Mouse (Mus musculus) naive thymus-derived CD4-positive, alpha-beta T cell, adult 2 months (primary cell): ENCODE data around the gene Csdc2.

Source experiments
- DNase-seq: peaks from one replicate; pipeline ENCODE4 v3.0.0-alpha.2; 2011; ENCODE audit warnings: low read depth

Gene Csdc2

GRCm38 (mm10) chr15:81925760-81926445 is 10.7 kb upstream of the Csdc2 start, which contains the start of gene Polr3h:
TSS of gene Polr3h (minus strand) at chr15:81926240.
- peak; percentile 97 for DNase-seq

GRCm38 (mm10) chr15:81926446-81926822 is 10.1 kb upstream of the Csdc2 start:
- DNase-seq, result no peak

DNA sequence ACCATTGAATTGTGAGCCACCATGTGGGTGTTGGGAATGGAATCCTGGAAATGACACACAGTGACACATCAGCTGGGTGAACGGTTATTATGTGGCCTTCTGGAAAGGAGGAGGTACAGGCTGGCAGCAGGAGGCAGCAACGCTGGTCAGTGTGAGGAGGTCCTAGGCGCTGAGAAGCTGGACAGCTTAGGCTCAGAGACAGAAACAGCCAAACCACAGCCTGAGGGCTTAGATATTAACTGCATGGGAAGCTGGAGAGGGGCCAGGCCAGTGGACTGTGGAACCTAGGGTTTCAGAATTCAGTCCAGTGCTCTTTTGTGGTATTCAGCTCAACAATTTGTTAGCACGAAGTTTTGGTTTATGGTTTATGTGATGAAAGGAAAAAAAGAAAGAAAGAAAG is 8.8 kb upstream of the Csdc2 start:
- DNase-seq, result no peak

DNA sequence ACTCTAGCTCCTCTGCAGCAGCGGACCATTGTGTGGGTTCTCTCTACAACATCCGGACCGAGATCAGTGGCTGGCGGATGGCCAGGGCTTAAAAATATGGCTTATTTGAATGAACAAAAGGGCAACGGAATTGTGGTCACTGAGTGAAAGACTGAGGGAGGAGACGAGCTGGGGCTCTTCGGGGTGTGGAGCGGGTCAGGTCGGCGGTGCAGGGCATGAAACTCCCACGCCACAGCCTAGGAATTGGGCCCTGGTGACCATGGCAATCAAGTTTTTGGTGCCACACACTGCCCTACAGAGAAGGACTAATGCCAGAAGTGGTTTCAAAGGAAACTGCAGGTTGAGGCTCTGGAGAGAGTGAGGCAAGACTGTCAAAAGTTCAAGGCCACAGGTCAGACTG is 8.3 kb upstream of the Csdc2 start:
- no peak for DNase-seq

DNA sequence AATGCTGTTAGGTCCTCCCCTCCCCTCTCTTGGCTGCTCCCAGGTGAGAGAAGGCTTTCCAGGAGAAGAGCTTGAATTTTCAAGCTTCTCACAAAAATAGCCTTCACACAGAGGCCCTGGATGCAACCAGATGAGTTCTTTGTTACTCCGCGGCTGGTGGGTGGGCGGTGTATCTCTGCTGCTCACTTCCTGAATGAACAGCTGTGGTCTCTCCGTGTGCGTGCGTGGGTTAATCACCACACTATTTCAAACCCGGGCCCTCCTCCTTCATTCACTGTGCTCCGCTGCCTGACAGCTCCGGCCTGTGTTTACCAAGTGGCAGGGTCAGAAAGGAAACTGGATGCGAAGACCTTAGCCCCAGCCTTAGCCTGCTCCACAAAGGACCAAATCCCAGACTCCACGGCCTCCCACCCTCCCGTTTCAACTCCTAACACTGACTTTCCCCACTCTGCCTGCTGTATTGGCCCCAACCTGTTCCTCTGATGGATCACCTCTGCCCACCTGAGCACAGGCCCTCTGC is 3.5 kb upstream of the Csdc2 start:
- no peak for DNase-seq

GRCm38 (mm10) chr15:81933986-81934385 is 2.6 kb upstream of the Csdc2 start:
- no peak for DNase-seq

GRCm38 (mm10) chr15:81935869-81936637 is 506 bp upstream of the Csdc2 start:
- DNase-seq, result no peak

GRCm38 (mm10) chr15:81937098-81937972 is 776 bp downstream of the Csdc2 start:
- DNase-seq, result no peak

DNA sequence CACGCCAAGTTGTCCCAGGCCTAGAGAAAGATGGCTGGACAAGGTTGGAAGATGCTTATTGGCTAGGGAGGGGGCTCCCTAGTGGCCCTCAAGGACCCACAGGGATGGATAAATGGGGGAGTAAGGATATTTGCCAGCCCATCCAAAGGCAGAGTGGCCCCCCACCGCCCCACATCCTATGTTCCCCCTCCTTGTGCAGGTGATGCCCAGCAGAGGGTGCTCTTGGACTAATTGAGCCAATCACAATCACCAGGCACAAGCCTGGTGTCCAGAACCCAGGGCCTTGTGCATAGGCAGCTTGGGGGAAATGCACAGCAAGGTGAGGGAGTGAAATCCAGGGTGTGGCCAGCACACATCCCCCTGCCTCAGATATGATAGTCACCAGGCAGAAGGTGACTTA is 1.7 kb downstream of the Csdc2 start:
- no peak for DNase-seq

DNA sequence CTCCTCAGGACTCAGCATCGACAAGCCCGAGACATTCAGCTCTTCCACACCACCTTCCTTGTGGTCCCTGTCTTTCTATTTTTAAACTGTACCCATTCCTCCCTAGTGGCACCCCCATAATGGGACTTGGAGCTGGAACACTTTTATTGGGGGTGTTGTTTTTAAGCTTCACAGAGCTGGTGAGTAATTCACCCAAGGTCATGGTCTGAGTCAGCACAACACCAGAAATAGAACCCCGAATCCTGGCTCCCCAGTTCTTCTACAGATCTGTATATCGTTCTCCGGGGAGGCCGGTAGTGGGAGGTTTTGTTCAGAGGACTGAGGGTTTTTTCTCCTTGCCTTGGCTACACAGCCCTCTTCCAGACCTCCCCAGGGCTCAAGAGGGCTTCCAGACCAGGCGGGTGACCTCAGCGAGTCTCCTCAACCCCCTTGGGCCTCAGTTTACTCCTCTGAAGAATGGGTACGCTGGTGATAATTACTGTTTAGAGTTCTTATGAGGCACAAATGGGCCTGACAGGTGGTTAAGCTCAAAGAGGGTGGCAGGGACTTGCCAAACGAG is 2.7 kb downstream of the Csdc2 start:
- DNase-seq, result no peak

DNA sequence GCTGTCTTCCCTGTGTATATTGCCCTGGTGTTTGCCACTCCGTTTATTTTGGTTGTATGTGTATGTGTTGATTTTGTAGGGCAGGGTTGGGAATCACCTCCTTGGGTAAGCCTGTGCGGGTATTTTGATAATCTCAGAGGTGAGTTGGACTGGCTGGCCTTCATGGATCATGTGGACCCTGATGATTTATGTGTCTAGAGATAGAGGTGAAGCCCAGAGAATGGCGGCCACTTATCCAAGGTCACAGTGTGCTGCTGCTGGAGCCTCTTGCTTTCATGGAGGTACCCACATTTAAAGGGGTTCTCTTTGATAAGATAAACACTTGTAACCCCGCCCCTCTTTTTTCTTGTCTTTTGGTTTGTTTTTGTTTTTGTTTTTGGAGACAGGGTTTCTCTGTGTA is 3.2 kb downstream of the Csdc2 start:
- DNase-seq, result no peak

DNA sequence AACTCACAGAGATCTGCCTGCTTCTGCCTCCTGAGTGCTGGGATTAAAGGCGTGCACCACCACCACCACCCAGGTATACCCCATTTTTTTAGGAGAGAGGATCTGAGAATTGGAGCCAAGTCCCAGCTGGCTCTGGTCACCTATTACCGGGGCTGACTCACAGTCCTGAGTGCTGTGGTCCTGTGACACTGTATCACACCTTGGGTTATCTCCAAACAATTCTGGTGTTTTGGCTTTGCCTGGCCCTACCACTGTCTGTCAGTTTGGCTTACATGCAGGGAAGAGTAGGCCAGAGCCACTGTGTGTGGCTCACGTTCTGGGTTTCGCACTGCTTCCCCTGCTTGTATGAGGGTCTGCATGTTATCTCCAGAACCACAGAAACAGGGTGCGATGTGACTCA is 3.7 kb downstream of the Csdc2 start:
- DNase-seq, result no peak

GRCm38 (mm10) chr15:81941010-81941409 is 4.5 kb downstream of the Csdc2 start:
- DNase-seq, result no peak

DNA sequence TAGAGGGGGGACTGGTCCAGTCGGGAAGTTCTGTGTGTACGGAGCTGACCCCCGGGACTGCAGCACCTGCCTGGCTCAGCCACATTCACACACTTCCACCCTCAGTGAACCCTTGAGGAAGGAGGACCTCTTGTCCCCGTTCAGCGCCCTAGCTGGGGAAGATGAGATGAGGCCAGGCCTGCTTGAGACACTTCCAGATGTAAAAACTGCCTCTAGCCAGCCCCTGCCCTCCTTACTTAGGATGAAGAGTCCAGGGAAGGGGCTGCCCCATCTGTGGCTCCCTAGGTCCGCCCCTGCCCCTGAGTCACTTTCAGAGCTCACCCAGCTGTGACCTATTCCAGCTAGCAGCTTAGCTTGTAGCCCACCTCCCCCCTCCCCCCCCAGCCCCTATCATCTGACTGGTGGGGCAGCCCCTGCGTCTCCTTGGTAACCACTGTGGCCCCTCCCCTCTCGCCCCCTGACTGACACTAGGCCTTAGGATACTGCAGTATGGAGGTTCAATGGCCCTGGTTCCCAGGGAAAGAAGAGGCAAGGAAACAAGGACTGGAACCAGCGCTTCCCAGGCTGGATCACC is 6.7 kb downstream of the Csdc2 start:
- DNase-seq, result no peak

- DNase-seq, result no peak
Observed at GRCm38 (mm10) chr15:81949076-81949475, 12.5 kb downstream of the Csdc2 start.

DNA sequence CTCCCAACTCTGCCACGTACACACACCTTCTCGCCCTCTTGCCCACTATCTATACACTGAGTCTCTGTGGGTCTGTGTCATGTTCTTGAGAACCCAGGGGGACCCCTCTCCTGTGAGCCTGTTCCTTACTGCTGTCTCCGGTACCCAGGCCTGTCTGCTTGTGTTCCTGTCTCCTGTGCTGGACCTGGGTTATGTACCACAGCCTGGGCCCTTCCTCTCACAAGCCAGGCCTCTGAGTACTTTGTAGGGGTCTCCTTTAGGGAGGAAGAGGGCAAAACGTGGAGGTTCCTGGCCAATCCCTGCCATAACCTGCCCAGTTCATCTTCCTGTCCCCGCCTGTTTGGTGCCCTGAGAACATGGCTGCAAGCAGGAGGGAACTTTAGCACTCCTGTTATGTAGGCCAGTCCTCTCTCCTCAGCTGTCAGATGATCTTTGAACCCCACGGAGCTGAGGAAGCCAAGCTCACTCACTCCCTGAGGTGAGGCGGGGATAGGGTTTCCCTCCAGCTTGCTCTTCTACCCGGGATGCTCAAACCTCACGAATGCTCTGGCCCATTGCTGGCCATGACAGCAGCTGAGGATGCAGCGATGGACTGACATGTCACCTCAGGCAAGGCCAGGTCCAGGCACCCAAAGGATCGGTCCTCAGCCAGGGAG is 13.0 kb downstream of the Csdc2 start:
- DNase-seq, result no peak

- DNase-seq, result no peak
Observed at GRCm38 (mm10) chr15:81950716-81951115, 14.2 kb downstream of the Csdc2 start.

- DNase-seq, result no peak
Observed at GRCm38 (mm10) chr15:81951159-81951558, 14.6 kb downstream of the Csdc2 start.

- no peak for DNase-seq
Observed at GRCm38 (mm10) chr15:81952310-81952709, 15.8 kb downstream of the Csdc2 start.

GRCm38 (mm10) chr15:81954151-81954583 is 17.6 kb downstream of the Csdc2 start:
- DNase-seq, result no peak

DNA sequence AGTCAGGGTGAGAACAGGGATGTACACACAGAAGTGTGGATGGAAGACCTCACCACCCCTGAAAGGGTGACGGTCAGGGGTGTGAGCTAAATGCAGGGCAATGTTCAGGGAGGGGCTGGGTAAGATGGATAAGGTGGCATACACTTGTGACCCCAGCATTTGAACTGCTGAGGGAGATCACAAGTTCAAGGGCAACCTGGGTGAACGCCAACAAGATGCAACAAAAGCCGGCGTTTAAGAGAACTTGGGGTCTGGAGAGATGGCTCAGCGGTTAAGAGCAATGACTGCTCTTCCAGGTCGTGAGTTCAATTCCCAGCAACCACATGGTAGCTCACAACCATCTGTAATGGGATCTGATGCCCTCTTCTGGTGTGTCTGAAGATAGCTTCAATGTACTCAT is 18.2 kb downstream of the Csdc2 start:
- DNase-seq, result no peak
